In genomic region chr2:32408429-32409424, GRCm38 (mm10) we compare ENCODE assay signal across 10 mouse cellular contexts. TPM values are rescaled to one million over a fixed set of nuclear protein-coding genes. Genes with fewer than 3 reads are reported as not detected.
DNase-seq lines count a peak whose midpoint lies in the region; ATAC-seq and TF ChIP-seq lines count a peak whose summit lies in the region.
"Had no signal": no experiment of that assay in that cellular context is flagged by ENCODE, and none has a peak within 500 bp of the region (broad histone marks: within the 10 kb centered on the region; RNA-seq: fewer than 3 reads in every experiment).

No protein-coding gene starts in this region.

- DNase-seq in NIH3T3 (ENCODE audit: low read depth), result peak; percentile 49
- peak; percentile 57 for DNase-seq in embryo, embryonic 10 days (ENCODE audit: low spot score)
- DNase-seq in kidney, adult 8-10 months, result peak; percentile 87 to 93
- DNase-seq in liver, adult 2 months (ENCODE audit: extremely low read depth, low read depth, low spot score), result peak; percentile 97
- no peak for DNase-seq in spleen, adult 18-20 months
- no peak for DNase-seq in urinary bladder, adult 18-20 months (ENCODE audit: low spot score in 2 of 2)
- DNase-seq in right cerebral cortex, postnatal 10 days (ENCODE audit: low spot score in 2 of 2), result no peak
- DNase-seq: gastrocnemius, postnatal 36 days had no signal

- peaks cover 17% of the 10 kb centered on the region for H3K4me1 ChIP-seq in liver, adult 2 months (ENCODE audit: control insufficient read depth, insufficient read depth, low read length)

- H3K36me3 ChIP-seq in liver, adult 2 months (ENCODE audit: control insufficient read depth, insufficient read depth, low read length), result no peaks in the 10 kb centered on the region

- no peak for TF ChIP-seq CTCF in liver, adult 2 months (IDR thresholded peaks at IDR 0.05; ENCODE audit: low read depth, low read length)

- peak; percentile 80 for TF ChIP-seq POLR2A in liver, adult 2 months (IDR thresholded peaks at IDR 0.05; ENCODE audit: extremely low read depth, insufficient read depth, low read length)

- WGBS in liver, adult 2 months, result 23% methylated on average over 25 of the region's 25 CpGs

- peak overlapping the region; percentile 95 for H3K27ac ChIP-seq in liver, adult 2 months (replicated peaks; ENCODE audit: insufficient read depth, low read depth, low read length)

- H3K79me2 ChIP-seq in liver, adult 2 months (ENCODE audit: control insufficient read depth, insufficient read depth, low read length), result no peaks in the 10 kb centered on the region

- H3K9ac ChIP-seq in liver, adult 2 months (ENCODE audit: low read depth, low read length), result peak overlapping the region; percentile 60

- no peaks in the 10 kb centered on the region for H3K27me3 ChIP-seq in liver, adult 2 months (ENCODE audit: control insufficient read depth, insufficient read depth, low read length)

- no peak for ATAC-seq in frontal cortex, adult (ENCODE audit: low TSS enrichment)

- peak overlapping the region; percentile 15 for H3K4me3 ChIP-seq in liver, adult 2 months (ENCODE audit: insufficient read depth, low read depth, low read length)

RNA-seq across cellular contexts. Expression of gene Ptges2, which starts 13.0 kb away (rescaled TPM):
- 22.6 and 30.7 TPM in 2 replicates for total RNA-seq in liver, adult 2 months (2014; rRNA removed)
- polyA plus RNA-seq in liver, adult 2 months (2012; rRNA removed), result 24.4 and 25.5 TPM in 2 replicates

RNA-seq across cellular contexts. Expression of gene Lcn2, which starts 20.7 kb away (rescaled TPM):
- 2.1 and 10.0 TPM in 2 replicates for total RNA-seq in liver, adult 2 months (2014; rRNA removed)
- polyA plus RNA-seq in liver, adult 2 months (2012; rRNA removed), result 29.3 and 45.5 TPM in 2 replicates
- total RNA-seq: MEL had no signal

RNA-seq across cellular contexts. Expression of gene 1110008P14Rik, which starts 27.0 kb away (rescaled TPM):
- total RNA-seq in liver, adult 2 months (2014; rRNA removed), result 25.8 and 32.5 TPM in 2 replicates
- 103 and 144 TPM in 2 replicates for polyA plus RNA-seq in liver, adult 2 months (2012; rRNA removed)

RNA-seq across cellular contexts. Expression of gene Naif1, which starts 41.5 kb away (rescaled TPM):
- 0.67 and 0.83 TPM in 2 replicates for total RNA-seq in liver, adult 2 months (2014; rRNA removed)
- 2.9 and 3.0 TPM in 2 replicates for polyA plus RNA-seq in liver, adult 2 months (2012; rRNA removed)

RNA-seq across cellular contexts. Expression of gene Slc25a25, which starts 42.5 kb away (rescaled TPM):
- 40.0 and 41.9 TPM in 2 replicates for total RNA-seq in liver, adult 2 months (2014; rRNA removed)
- 57.9 and 124 TPM in 2 replicates for polyA plus RNA-seq in liver, adult 2 months (2012; rRNA removed)

Comparison
In these comparisons a context has a peak if more than half of its experiments do, and no peak if none do; other contexts are left out.
1. DNase-seq: peak in NIH3T3 (single experiment), embryo, embryonic 10 days (single experiment), kidney, adult 8-10 months (2 of 2) and liver, adult 2 months (single experiment); none in spleen, adult 18-20 months (0 of 2), urinary bladder, adult 18-20 months (0 of 2) and right cerebral cortex, postnatal 10 days (0 of 2).